Mouse (Mus musculus) small intestine, adult 2 months (tissue): Measurements from ENCODE around the gene Car11.

Experiments
- CTCF ChIP-seq: fragments of 200-500 bp; IDR thresholded peaks from 2 replicates; pipeline ENCODE4 v1.5.1; 2012; ENCODE audit warnings: low read depth, mild to moderate bottlenecking, control low read depth, inconsistent platforms, low read length, moderate library complexity, mixed read lengths; ENCODE audit not compliant: insufficient replicate concordance, insufficient read length; ENCODE audit errors: extremely low read depth
- POLR2A ChIP-seq: fragments of 200-500 bp; IDR thresholded peaks from 2 replicates; pipeline ENCODE4 v1.6.1; 2012; ENCODE audit warnings: low read depth, mild to moderate bottlenecking, control low read depth, inconsistent platforms, low read length, moderate library complexity

DNA sequence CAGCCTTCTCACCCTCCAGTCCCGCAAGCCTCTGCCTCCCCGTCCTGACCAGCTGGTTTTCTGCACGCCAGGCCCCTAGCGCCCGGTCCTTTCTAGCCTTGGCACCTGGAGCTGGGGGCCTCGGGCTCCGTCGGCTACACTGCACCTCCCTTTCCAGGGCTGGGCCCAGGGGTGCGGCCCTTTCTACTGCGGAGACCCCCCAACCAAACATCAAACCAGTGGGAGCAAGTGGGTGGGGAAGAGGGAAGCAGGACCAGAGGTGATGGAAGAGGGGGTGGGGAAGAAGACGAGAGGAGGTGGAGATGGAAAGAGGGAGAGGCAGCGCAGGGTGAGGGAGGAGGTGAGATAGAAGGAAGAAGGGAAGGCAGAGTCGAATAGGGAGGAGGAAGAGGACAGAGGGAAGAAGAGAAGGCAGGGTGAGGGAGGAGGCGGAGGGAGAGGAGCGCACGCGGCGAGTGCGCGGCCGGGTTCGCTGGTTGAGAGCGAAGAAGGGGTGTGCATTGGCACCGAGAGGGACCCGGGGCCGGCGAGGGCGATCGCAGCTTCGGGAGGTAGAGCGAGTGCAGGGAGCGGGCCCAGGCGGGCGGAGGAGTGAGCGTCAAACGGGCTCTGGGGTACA, at the start of gene Car11:
- TF ChIP-seq CTCF = no peak
- TF ChIP-seq POLR2A = no peak
